13 mouse cellular contexts compared by ENCODE assay signal in genomic region chr1:154461521-154461920, GRCm38 (mm10).
DNase-seq lines count a peak whose midpoint lies in the region; ATAC-seq lines count a peak whose summit lies in the region.
"Had no signal": no experiment of that assay in that cellular context is flagged by ENCODE, and none has a peak within 500 bp of the region (broad histone marks: within the 10 kb centered on the region; RNA-seq: fewer than 3 reads in every experiment).

No protein-coding gene starts in this region.

- no peak overlapping the region for H3K4me3 ChIP-seq in heart, embryonic 11.5 days (ENCODE audit: low read depth, low read length)
- H3K4me3 ChIP-seq: liver, embryonic 15.5 days; midbrain, embryonic 10.5 days had no signal

- 65% methylated on average over 5 of the region's 5 CpGs for WGBS in heart, embryonic 11.5 days (ENCODE audit: insufficient replicate concordance)

- no peak for ATAC-seq in heart, embryonic 11.5 days (replicated peaks; ENCODE audit: insufficient number of reproducible peaks, low FRiP score, low TSS enrichment)
- ATAC-seq: forebrain, embryonic 14.5 days had no signal

- intact Hi-C loops in heart, postnatal 14 days (cut with DNase I) = no loop called here

- DNase-seq in heart, adult 18-20 months = peak; percentile 34 to 70
- DNase-seq in adrenal gland, postnatal 36 days = peak; percentile 23 to 44
- DNase-seq in embryo, embryonic 11 days = peak; percentile 5
- peak; percentile 2 to 19 for DNase-seq in heart, postnatal 14 days
- DNase-seq in urinary bladder, postnatal 10 days (ENCODE audit: low spot score) = no peak
- DNase-seq in right cerebral cortex, postnatal 25 days = no peak
- no peak for DNase-seq in spleen, postnatal 36 days (ENCODE audit: low spot score in 2 of 2)
- DNase-seq: kidney, adult 18-20 months had no signal

- H3K36me3 ChIP-seq in heart, embryonic 11.5 days (ENCODE audit: control insufficient read depth, insufficient read depth, low read length) = no peaks in the 10 kb centered on the region
- H3K36me3 ChIP-seq: liver, embryonic 15.5 days; midbrain, embryonic 10.5 days had no signal

- H3K4me1 ChIP-seq in heart, embryonic 11.5 days (ENCODE audit: control insufficient read depth, insufficient read depth, low read length) = no peaks in the 10 kb centered on the region
- H3K4me1 ChIP-seq: liver, embryonic 15.5 days; midbrain, embryonic 10.5 days had no signal

- H3K4me2 ChIP-seq in heart, embryonic 11.5 days = no peak overlapping the region
- H3K4me2 ChIP-seq: liver, embryonic 15.5 days had no signal

- H3K27me3 ChIP-seq in heart, embryonic 11.5 days (ENCODE audit: control insufficient read depth, insufficient read depth, low read length) = no peaks in the 10 kb centered on the region
- H3K27me3 ChIP-seq: CH12.LX; liver, embryonic 15.5 days had no signal

- no peak overlapping the region for H3K27ac ChIP-seq in heart, embryonic 11.5 days (ENCODE audit: low read depth, low read length)
- H3K27ac ChIP-seq: liver, embryonic 15.5 days; midbrain, embryonic 10.5 days had no signal

- H3K9me3 ChIP-seq in heart, embryonic 11.5 days (replicated peaks; ENCODE audit: control insufficient read depth, low read length) = no peaks in the 10 kb centered on the region
- H3K9me3 ChIP-seq: liver, embryonic 15.5 days; midbrain, embryonic 10.5 days had no signal

- no peak overlapping the region for H3K9ac ChIP-seq in heart, embryonic 11.5 days (ENCODE audit: low read depth, low read length)
- H3K9ac ChIP-seq: liver, embryonic 15.5 days had no signal

Comparison
In these comparisons a context has a peak if more than half of its experiments do, and no peak if none do; other contexts are left out.
1. DNase-seq: peak in heart, adult 18-20 months (2 of 2), adrenal gland, postnatal 36 days (2 of 2), embryo, embryonic 11 days (single experiment) and heart, postnatal 14 days (2 of 2); none in urinary bladder, postnatal 10 days (single experiment), right cerebral cortex, postnatal 25 days (single experiment) and spleen, postnatal 36 days (0 of 2).